Mouse (Mus musculus) heart, embryonic 16.5 days (tissue): ENCODE data around the gene Gm37240. TPM values are rescaled to one million over a fixed set of nuclear protein-coding genes. Genes with fewer than 3 reads are reported as not detected.

Experiments
- ATAC-seq: fragments of 200-750 bp; cut with Nextera tagmentation; replicated peaks from 2 replicates; pipeline ENCODE4 v1.8.0; 2017; ENCODE audit warnings: moderate number of reproducible peaks; ENCODE audit not compliant: insufficient read depth, low FRiP score; ENCODE audit errors: extremely low read depth
- H3K27ac ChIP-seq: fragments of 300-500 bp; sonication (generic); 2 replicates; pipeline ENCODE4 v1.5.1; 2014; ENCODE audit warnings: mild to moderate bottlenecking, low read length, control low read depth, moderate library complexity
- H3K27me3 ChIP-seq: fragments of 300-500 bp; sonication (generic); 2 replicates; pipeline ENCODE4 v1.6.1; 2014; ENCODE audit warnings: low read length, mixed read lengths; ENCODE audit not compliant: control insufficient read depth, insufficient read depth
- H3K36me3 ChIP-seq: fragments of 300-500 bp; sonication (generic); 2 replicates; pipeline ENCODE4 v1.6.1; 2014; ENCODE audit not compliant: control insufficient read depth, insufficient read depth
- H3K4me1 ChIP-seq: fragments of 300-500 bp; sonication (generic); 2 replicates; pipeline ENCODE4 v1.6.1; 2014; ENCODE audit warnings: low read length, mixed read lengths; ENCODE audit not compliant: control insufficient read depth, insufficient read depth
- H3K4me2 ChIP-seq: fragments of 300-500 bp; sonication (generic); 2 replicates; pipeline ENCODE4 v1.6.1; 2014; ENCODE audit warnings: low read depth, mild to moderate bottlenecking, control low read depth, low read length
- H3K4me3 ChIP-seq: fragments of 300-500 bp; sonication (generic); 2 replicates; pipeline ENCODE4 v1.5.1; 2014; ENCODE audit warnings: mild to moderate bottlenecking, control low read depth, low read length
- H3K9ac ChIP-seq: fragments of 300-500 bp; sonication (generic); 2 replicates; pipeline ENCODE4 v1.6.1; 2014; ENCODE audit warnings: low read length, control low read depth
- H3K9me3 ChIP-seq: fragments of 300-500 bp; sonication (generic); replicated peaks from 2 replicates; pipeline ENCODE4 v1.6.1; 2016; ENCODE audit warnings: low read length; ENCODE audit not compliant: control insufficient read depth
- WGBS: fragments of 180-500 bp; shearing (Covaris S2); extraction: QIAGEN DNeasy Blood & Tissue Kit; methylation state at CpG from one replicate; pipeline ENCODE4 v1.1.7; 2014; 5-methylcytosine and 5-hydroxymethylcytosine counted together
- polyA plus RNA-seq: library from polyadenylated mRNA; unstranded; fragments of >200 nt; fragmentation: Nextera tagmentation; extraction: Ambion mirVana; gene quantifications from 2 replicates; pipeline ENCODE4 v1.2.1, GENCODE M21; 2015

Gene Gm37240
- 18.4 and 19.3 TPM in 2 replicates for polyA plus RNA-seq

- H3K9me3 ChIP-seq: no peaks in the 10 kb centered on the region
- peak within 1 kb of the TSS; percentile 78 for H3K4me3 ChIP-seq
- under 1% methylated on average over 47 of the region's 48 CpGs for WGBS
- H3K27ac ChIP-seq: peak within 1 kb of the TSS; percentile 94
- ATAC-seq: peak; percentile 94
- H3K9ac ChIP-seq: peak within 1 kb of the TSS; percentile 92
- H3K4me2 ChIP-seq: peak within 1 kb of the TSS; percentile 92
- no peaks in the 10 kb centered on the region for H3K27me3 ChIP-seq
- H3K4me1 ChIP-seq: peaks cover 23% of the 10 kb centered on the region
- no peaks in the 10 kb centered on the region for H3K36me3 ChIP-seq
Observed at GRCm38 (mm10) chr3:85887239-85887827, at the start of gene Gm37240, which contains the start of gene Glt28d2. Gm37240 (minus strand) TSS chr3:85887518. Glt28d2 (minus strand) TSS chr3:85887516.

DNA sequence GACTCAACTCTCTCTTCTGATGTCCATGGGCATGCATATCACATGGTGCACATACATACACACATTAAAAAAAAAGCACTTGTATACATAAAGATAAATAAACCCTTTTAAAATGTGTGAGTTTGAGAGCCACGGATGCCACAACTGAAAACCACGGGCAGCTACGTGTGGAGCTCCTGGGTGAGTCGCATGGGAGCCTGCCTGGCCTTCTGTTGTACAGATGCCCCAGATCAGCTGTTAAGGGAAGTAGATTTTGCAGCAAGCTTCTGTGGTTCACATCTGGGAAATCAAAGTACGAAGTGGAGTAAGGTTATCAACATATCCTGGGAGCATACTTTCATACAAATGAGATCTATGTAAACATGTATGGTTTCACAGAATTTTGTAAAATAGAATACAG lies 46.3 kb upstream of the Gm37240 start:
- no peaks in the 10 kb centered on the region for H3K36me3 ChIP-seq
- no peak overlapping the region for H3K9ac ChIP-seq
- ATAC-seq: no peak
- 77% methylated on average over 5 of the region's 5 CpGs for WGBS
- H3K4me2 ChIP-seq: no peak overlapping the region
- no peak overlapping the region for H3K27ac ChIP-seq
- H3K4me3 ChIP-seq: no peak overlapping the region
- H3K27me3 ChIP-seq: no peaks in the 10 kb centered on the region
- H3K9me3 ChIP-seq: no peaks in the 10 kb centered on the region
- H3K4me1 ChIP-seq: no peaks in the 10 kb centered on the region

- WGBS: 67% methylated on average over 6 of the region's 6 CpGs
- no peaks in the 10 kb centered on the region for H3K9me3 ChIP-seq
- no peaks in the 10 kb centered on the region for H3K27me3 ChIP-seq
- H3K9ac ChIP-seq: no peak overlapping the region
- H3K27ac ChIP-seq: no peak overlapping the region
- no peaks in the 10 kb centered on the region for H3K4me1 ChIP-seq
- no peak overlapping the region for H3K4me3 ChIP-seq
- H3K4me2 ChIP-seq: no peak overlapping the region
- no peak for ATAC-seq
- H3K36me3 ChIP-seq: no peaks in the 10 kb centered on the region
Observed at GRCm38 (mm10) chr3:85931859-85932258, 44.5 kb upstream of the Gm37240 start.

DNA sequence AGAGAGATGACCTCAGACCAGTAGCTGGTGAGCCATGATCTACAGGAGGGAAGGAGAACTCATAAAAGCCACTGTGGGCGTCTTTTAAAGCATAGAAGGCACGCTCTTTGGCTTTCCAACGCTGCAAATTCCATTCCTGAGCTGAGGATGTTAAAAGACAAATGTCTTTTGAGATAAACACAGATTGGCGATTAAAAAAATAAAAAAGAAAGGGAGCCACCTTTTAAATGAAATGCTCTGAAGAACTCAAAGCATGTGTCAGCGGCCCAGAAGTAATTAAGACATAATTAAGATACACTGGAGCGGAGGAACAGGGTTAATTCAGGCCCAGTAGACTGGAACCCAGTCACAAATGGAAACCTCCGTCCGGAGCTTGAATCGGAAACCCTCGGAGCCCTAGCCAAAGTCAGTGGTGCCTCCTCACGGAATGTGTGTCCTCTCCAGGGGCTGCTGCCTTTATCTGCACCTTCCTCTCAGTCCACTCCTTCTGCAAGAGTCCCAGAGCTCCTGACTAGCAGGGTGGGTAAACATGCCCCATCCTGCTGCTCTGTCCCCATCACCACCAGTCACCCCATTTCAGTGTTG lies 43.4 kb upstream of the Gm37240 start:
- H3K27ac ChIP-seq: no peak overlapping the region
- no peaks in the 10 kb centered on the region for H3K4me1 ChIP-seq
- no peaks in the 10 kb centered on the region for H3K36me3 ChIP-seq
- H3K27me3 ChIP-seq: no peaks in the 10 kb centered on the region
- H3K9ac ChIP-seq: no peak overlapping the region
- no peak overlapping the region for H3K4me3 ChIP-seq
- no peak overlapping the region for H3K4me2 ChIP-seq
- no peaks in the 10 kb centered on the region for H3K9me3 ChIP-seq
- ATAC-seq: no peak
- 76% methylated on average over 11 of the region's 11 CpGs for WGBS

DNA sequence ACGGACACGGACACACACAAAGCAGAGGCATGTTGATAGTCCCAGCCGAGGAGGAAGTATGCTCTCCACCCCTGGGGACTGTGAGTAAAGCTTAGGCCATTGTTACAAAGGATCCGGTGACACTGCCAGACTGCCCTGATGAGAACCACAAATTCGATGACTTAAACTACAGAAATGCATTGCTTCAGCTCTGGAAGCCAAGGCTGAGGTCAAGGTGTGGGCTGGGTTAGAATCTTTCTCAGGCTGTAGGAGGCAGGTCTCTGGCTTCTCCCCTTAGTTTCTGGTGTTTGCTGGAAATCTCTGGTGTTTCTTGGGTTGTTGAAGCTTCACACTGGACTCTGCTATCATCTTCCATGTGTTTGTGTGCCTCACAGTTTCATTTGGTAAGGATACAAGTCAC lies 42.4 kb upstream of the Gm37240 start:
- ATAC-seq: no peak
- no peak overlapping the region for H3K4me3 ChIP-seq
- no peaks in the 10 kb centered on the region for H3K9me3 ChIP-seq
- H3K4me2 ChIP-seq: no peak overlapping the region
- WGBS: 77% methylated on average over 5 of the region's 5 CpGs
- H3K4me1 ChIP-seq: no peaks in the 10 kb centered on the region
- H3K27me3 ChIP-seq: no peaks in the 10 kb centered on the region
- H3K36me3 ChIP-seq: no peaks in the 10 kb centered on the region
- H3K27ac ChIP-seq: no peak overlapping the region
- H3K9ac ChIP-seq: no peak overlapping the region

DNA sequence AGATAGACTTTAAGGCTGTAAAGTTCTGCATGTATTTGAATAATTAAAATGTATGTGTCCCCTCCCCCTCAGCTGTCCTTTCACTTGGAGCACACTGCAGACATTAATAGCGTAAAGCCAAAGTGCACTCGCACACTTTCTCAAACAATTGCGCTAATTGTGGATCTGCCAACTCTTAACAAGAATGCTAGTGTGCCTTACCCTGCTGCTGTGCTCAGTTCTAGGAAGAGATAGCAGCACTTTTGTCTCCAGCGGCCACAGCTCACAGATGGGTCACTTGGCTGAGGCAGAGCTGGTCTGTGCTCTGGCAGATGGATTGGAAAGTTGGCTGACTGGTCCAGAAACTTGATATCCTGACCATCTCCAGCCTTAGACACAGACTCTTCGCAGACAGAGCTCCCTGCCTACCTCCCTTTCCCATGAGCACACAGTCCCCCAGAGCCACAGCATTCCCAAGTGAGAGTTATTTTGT lies 40.9 kb upstream of the Gm37240 start:
- Histone ChIP-seq H3K4me1 (no peaks in the 10 kb centered on the region), H3K9ac (no peak overlapping the region), H3K4me3 (no peak overlapping the region), H3K4me2 (no peak overlapping the region), H3K9me3 (no peaks in the 10 kb centered on the region), H3K27me3 (no peaks in the 10 kb centered on the region), H3K27ac (no peak overlapping the region), H3K36me3 (no peaks in the 10 kb centered on the region)
- 49% methylated on average over 5 of the region's 5 CpGs for WGBS
- peak; percentile 52; the same call in 1 of the 2 replicates for ATAC-seq

DNA sequence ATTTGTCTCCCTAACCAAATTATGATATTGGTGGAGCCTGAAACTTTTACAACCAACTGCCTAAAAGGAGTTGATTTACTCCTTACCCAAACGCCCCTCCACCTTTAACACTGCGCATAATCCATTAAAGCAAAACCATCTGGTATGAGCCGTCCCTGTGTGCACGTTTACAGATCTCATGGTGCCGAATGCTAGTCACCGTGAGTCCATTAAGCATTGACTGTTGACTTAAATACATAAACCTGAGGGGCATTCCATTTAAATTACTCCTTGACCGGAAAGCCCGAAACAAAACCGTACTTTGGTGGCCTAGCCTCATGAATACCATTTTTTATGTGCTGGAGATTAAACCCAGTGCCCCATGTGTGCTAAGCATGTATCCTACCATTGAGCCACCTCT lies 40.0 kb upstream of the Gm37240 start:
- H3K4me3 ChIP-seq: no peak overlapping the region
- H3K9ac ChIP-seq: no peak overlapping the region
- no peak overlapping the region for H3K27ac ChIP-seq
- H3K9me3 ChIP-seq: no peaks in the 10 kb centered on the region
- no peak for ATAC-seq
- no peaks in the 10 kb centered on the region for H3K4me1 ChIP-seq
- no peaks in the 10 kb centered on the region for H3K27me3 ChIP-seq
- H3K4me2 ChIP-seq: no peak overlapping the region
- H3K36me3 ChIP-seq: no peaks in the 10 kb centered on the region
- WGBS: 90% methylated on average over 9 of the region's 9 CpGs

DNA sequence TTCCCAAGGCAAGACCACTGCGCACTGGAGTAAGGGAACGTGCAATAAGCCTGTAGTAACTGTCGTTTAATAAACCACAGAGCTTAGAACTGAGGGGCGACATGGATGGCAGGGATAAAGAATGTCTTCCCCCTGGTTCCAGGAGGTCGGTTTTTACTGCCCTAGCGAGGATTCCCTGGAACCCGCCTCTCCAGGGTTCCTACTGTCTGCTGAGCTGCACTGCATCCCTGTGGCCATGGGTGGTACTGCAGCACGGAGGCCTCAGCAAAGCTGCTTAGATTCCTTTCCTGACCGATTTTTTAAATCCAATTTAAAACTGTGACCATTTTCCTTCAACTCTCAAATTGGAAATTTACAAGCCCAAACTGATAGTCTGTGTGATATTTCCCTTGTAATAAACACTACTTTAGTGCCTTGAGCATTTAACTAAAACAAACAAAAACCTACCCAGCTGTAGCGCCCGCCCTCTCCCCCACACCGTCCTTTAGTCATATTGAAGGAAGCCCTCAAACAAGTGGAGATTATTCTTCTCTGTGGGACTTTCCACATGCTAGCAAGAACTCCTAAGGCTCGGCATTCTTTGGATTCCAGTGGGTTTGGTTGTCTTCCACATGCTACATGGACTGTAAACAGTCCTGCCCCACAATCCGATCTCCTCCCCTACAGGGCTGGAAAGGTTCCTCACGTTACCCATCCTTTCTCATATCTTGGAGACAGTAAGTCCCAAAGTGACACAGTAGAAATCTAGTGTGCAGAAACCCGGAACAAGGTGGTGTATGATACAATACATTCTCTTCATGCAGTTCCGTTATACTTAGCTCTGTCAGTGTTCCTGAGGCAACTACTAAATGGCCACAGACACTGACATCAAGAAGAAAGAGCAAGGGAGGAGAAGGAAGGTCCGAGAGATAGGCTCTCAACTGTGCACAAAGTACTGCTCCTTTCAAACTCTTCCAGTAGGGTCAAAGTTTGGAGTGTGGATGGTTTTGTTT lies 36.9 kb upstream of the Gm37240 start:
- no peaks in the 10 kb centered on the region for H3K36me3 ChIP-seq
- 37% methylated on average over 18 of the region's 18 CpGs for WGBS
- peak overlapping the region; percentile 35 for H3K4me2 ChIP-seq
- no peaks in the 10 kb centered on the region for H3K4me1 ChIP-seq
- no peak overlapping the region for H3K4me3 ChIP-seq
- peak overlapping the region; percentile 44; the same call in 1 of the 2 replicates for H3K9ac ChIP-seq
- no peaks in the 10 kb centered on the region for H3K9me3 ChIP-seq
- H3K27ac ChIP-seq: no peak overlapping the region
- ATAC-seq: peak; percentile 55; the same call in 1 of the 2 replicates
- H3K27me3 ChIP-seq: no peaks in the 10 kb centered on the region
